ENCODE assay signal across 13 mouse cellular contexts in genomic region chr9:108146451-108146850, GRCm38 (mm10). TPM values are rescaled to one million over a fixed set of nuclear protein-coding genes. Genes with fewer than 3 reads are reported as not detected.
DNase-seq lines count a peak whose midpoint lies in the region; ATAC-seq and TF ChIP-seq lines count a peak whose summit lies in the region.
"Had no signal": no experiment of that assay in that cellular context is flagged by ENCODE, and none has a peak within 500 bp of the region (broad histone marks: within the 10 kb centered on the region; RNA-seq: fewer than 3 reads in every experiment).

No protein-coding gene starts in this region.

- no peaks in the 10 kb centered on the region for H3K27me3 ChIP-seq in small intestine, adult 2 months (ENCODE audit: control insufficient read depth, insufficient read depth, low read length)
- no peaks in the 10 kb centered on the region; the same call in 1 of the 2 replicates for H3K27me3 ChIP-seq in liver, embryonic 11.5 days (replicated peaks; ENCODE audit: control insufficient read depth, insufficient read depth, low read length)
- H3K27me3 ChIP-seq: forebrain, embryonic 13.5 days; liver, embryonic 15.5 days had no signal

- no peak overlapping the region for H3K4me3 ChIP-seq in small intestine, adult 2 months (ENCODE audit: low read depth, low read length)
- no peak overlapping the region for H3K4me3 ChIP-seq in liver, embryonic 11.5 days (ENCODE audit: low read depth, low read length)
- H3K4me3 ChIP-seq: forebrain, embryonic 13.5 days; liver, embryonic 15.5 days; megakaryocyte, embryonic 14.5 days had no signal

- TF ChIP-seq POLR2A in small intestine, adult 2 months (IDR thresholded peaks at IDR 0.05; ENCODE audit: low read depth, low read length): no peak

- no peaks in the 10 kb centered on the region for H3K9me3 ChIP-seq in liver, embryonic 11.5 days (ENCODE audit: control insufficient read depth, low read length)
- H3K9me3 ChIP-seq: forebrain, embryonic 13.5 days; liver, embryonic 15.5 days had no signal

- H3K36me3 ChIP-seq in small intestine, adult 2 months (ENCODE audit: control insufficient read depth, insufficient read depth, low read length): no peaks in the 10 kb centered on the region
- no peaks in the 10 kb centered on the region for H3K36me3 ChIP-seq in liver, embryonic 11.5 days (ENCODE audit: control insufficient read depth, insufficient read depth, low read length)
- H3K36me3 ChIP-seq: liver, embryonic 15.5 days had no signal

- 30% methylated on average over 4 of the region's 4 CpGs for WGBS in small intestine, adult 2 months
- WGBS in liver, embryonic 11.5 days: 65% methylated on average over 4 of the region's 4 CpGs

- no peak overlapping the region for H3K4me2 ChIP-seq in liver, embryonic 11.5 days
- H3K4me2 ChIP-seq: forebrain, embryonic 13.5 days; liver, embryonic 15.5 days had no signal

- peak; percentile 79 for ATAC-seq in CD4-positive, CD25-positive, alpha-beta regulatory T cell, adult 4 months
- ATAC-seq in liver, embryonic 11.5 days (replicated peaks; ENCODE audit: low FRiP score): no peak
- ATAC-seq: forebrain, embryonic 13.5 days had no signal

- H3K4me1 ChIP-seq in small intestine, adult 2 months (ENCODE audit: control insufficient read depth, insufficient read depth, insufficient read length, low read length): peaks cover 20% of the 10 kb centered on the region
- H3K4me1 ChIP-seq in liver, embryonic 11.5 days (replicated peaks; ENCODE audit: control insufficient read depth, insufficient read depth, low read length): no peaks in the 10 kb centered on the region
- H3K4me1 ChIP-seq: forebrain, embryonic 13.5 days; liver, embryonic 15.5 days had no signal

- H3K27ac ChIP-seq in small intestine, adult 2 months (ENCODE audit: insufficient read depth, low read depth, low read length): peak overlapping the region; percentile 91
- H3K27ac ChIP-seq in liver, embryonic 11.5 days (ENCODE audit: low read depth, low read length): no peak overlapping the region
- H3K27ac ChIP-seq: forebrain, embryonic 13.5 days; liver, embryonic 15.5 days had no signal

- no peak overlapping the region for H3K9ac ChIP-seq in liver, embryonic 11.5 days (ENCODE audit: low read depth, low read length)
- H3K9ac ChIP-seq: forebrain, embryonic 13.5 days; liver, embryonic 15.5 days had no signal

- TF ChIP-seq CTCF in small intestine, adult 2 months (IDR thresholded peaks at IDR 0.05; ENCODE audit: extremely low read depth, insufficient read length, insufficient replicate concordance, low read depth, low read length): no peak

- peak; percentile 45 to 56 for DNase-seq in B cell, adult 2 months
- DNase-seq in cerebellum, postnatal 25 days: peak; percentile 76 to 78
- DNase-seq in liver, embryonic 11.5 days (ENCODE audit: low spot score): no peak
- DNase-seq in kidney, postnatal 36 days: no peak
- no peak for DNase-seq in urinary bladder, adult 2 months (ENCODE audit: low spot score)
- no peak for DNase-seq in right cerebral cortex, postnatal 25 days
- DNase-seq: adrenal gland, postnatal 14 days; kidney, postnatal 14 days had no signal

RNA-seq across cellular contexts. Expression of gene Bsn, which starts 43.7 kb away (rescaled TPM):
- polyA plus RNA-seq in CD4-positive, CD25-positive, alpha-beta regulatory T cell, adult 4 months (2017; shearing (Covaris generic)): under 1 TPM; 0.10 to 0.23 TPM
- 0.94 and 1.4 TPM in 2 replicates for polyA plus RNA-seq in small intestine, adult 2 months (2012; rRNA removed)
- 5.2 and 5.7 TPM in 2 replicates for polyA plus RNA-seq in liver, embryonic 11.5 days (2014; fragmentation: Nextera tagmentation; extraction: Ambion mirVana)
- 0.41 and 0.44 TPM in 2 replicates for polyA plus RNA-seq in urinary bladder, adult 2 months (2012; rRNA removed)

RNA-seq across cellular contexts. Expression of gene Apeh, which starts 52.0 kb away (rescaled TPM):
- polyA plus RNA-seq in CD4-positive, CD25-positive, alpha-beta regulatory T cell, adult 4 months (2017; shearing (Covaris generic)): 10 to 100 TPM; 52.2 to 70.5 TPM
- 127 and 189 TPM in 2 replicates for polyA plus RNA-seq in small intestine, adult 2 months (2012; rRNA removed)
- polyA plus RNA-seq in liver, embryonic 11.5 days (2014; fragmentation: Nextera tagmentation; extraction: Ambion mirVana): 159 and 167 TPM in 2 replicates
- polyA plus RNA-seq in urinary bladder, adult 2 months (2012; rRNA removed): 58.4 and 64.1 TPM in 2 replicates

Comparison
In these comparisons a context has a peak if more than half of its experiments do, and no peak if none do; other contexts are left out.
1. DNase-seq: peak in B cell, adult 2 months (2 of 2) and cerebellum, postnatal 25 days (2 of 2); none in liver, embryonic 11.5 days (single experiment), kidney, postnatal 36 days (0 of 2), urinary bladder, adult 2 months (single experiment) and right cerebral cortex, postnatal 25 days (single experiment).